Mouse (Mus musculus) G1E (cell line): ENCODE measurements at regions not wholly inside any gene's neighbourhood (a gene's known extent, or its start where the extent isn't known, plus 50 kb on each side); places are given as distances from the start of the nearest gene placed in this dataset.

Experiments
- ATAC-seq: 2 replicates; pipeline ENCODE4 v1.8.0; 2016; ENCODE audit warnings: mild to moderate bottlenecking; ENCODE audit not compliant: insufficient number of reproducible peaks, poor library complexity, low FRiP score, severe bottlenecking; ENCODE audit errors: extremely low read depth
- DNase-seq: peaks from one replicate; pipeline ENCODE4 v3.0.0; 2012; ENCODE audit warnings: low spot score
- H3K27me3 ChIP-seq: 2 replicates; pipeline ENCODE4 v1.6.1; 2012; ENCODE audit warnings: mild to moderate bottlenecking, low read length, inconsistent platforms; ENCODE audit not compliant: insufficient read depth
- H3K36me3 ChIP-seq: replicated peaks from 2 replicates; pipeline ENCODE3; 2012; ENCODE audit warnings: mild to moderate bottlenecking, inconsistent platforms
- H3K4me1 ChIP-seq: 2 replicates; pipeline ENCODE4 v1.6.1; 2012; ENCODE audit warnings: low read depth, low read length, inconsistent platforms, mixed read lengths; ENCODE audit not compliant: insufficient read depth
- H3K4me3 ChIP-seq: 2 replicates; pipeline ENCODE4 v1.5.1; 2012; ENCODE audit warnings: low read depth, mild to moderate bottlenecking, inconsistent platforms, low read length, moderate library complexity, mixed read lengths
- H3K9me3 ChIP-seq: replicated peaks from 2 replicates; pipeline ENCODE4 v1.6.1; 2012; ENCODE audit warnings: inconsistent platforms
- CTCF ChIP-seq: IDR thresholded peaks from 2 replicates; pipeline ENCODE4 v1.5.1; 2012; ENCODE audit warnings: low read depth, low read length, inconsistent platforms, mixed read lengths
- GATA1 ChIP-seq: IDR thresholded peaks from 2 replicates; pipeline ENCODE4 v1.6.1; 2012; ENCODE audit warnings: borderline replicate concordance, low read length, inconsistent platforms, mixed read lengths
- GATA2 ChIP-seq: IDR thresholded peaks from 2 replicates; pipeline ENCODE4 v1.6.1; 2012; ENCODE audit warnings: low read depth, low read length, inconsistent platforms, borderline replicate concordance
- POLR2AphosphoS5 ChIP-seq: IDR thresholded peaks from 2 replicates; pipeline ENCODE4 v1.6.1; 2012; ENCODE audit warnings: low read depth, low read length, inconsistent platforms; ENCODE audit not compliant: insufficient replicate concordance
- TAL1 ChIP-seq: conservative IDR thresholded peaks from 2 replicates; pipeline ENCODE4 v1.6.1; 2012; ENCODE audit warnings: low read depth, low read length, inconsistent platforms, mixed read lengths

DNA sequence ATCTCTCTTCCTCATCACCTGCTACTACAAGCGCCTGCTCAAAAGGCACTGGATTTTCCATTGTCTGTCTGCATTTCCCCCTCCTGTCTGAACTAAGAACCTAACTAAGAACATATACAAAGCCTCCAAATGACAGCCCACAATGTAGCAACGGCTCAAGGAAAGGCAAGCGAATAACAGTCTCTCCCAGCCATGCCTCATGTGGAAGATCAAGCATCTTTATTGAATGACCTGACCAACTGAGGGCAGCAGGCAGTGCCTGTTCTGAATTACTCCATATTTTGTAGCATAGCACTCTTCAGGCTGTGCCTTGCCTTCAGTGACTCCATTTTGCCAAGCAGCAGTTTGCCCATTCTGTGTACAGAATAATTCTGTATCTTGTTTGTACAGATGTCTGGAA is 183.9 kb downstream of the Xxylt1 start:
- ATAC-seq (no peak), DNase-seq (no peak)
- no peaks in the 10 kb centered on the region; the same call in 1 of the 2 replicates for H3K9me3 ChIP-seq
- no peaks in the 10 kb centered on the region for H3K4me1 ChIP-seq
- 0 out of 2 replicates have a peak, but pooled peaks cover 5% of the 10 kb centered on the region for H3K27me3 ChIP-seq
- TF ChIP-seq POLR2AphosphoS5 (no peak), TAL1 (no peak), GATA1 (no peak), CTCF (no peak), GATA2 (no peak)
- no peak overlapping the region for H3K4me3 ChIP-seq
- H3K36me3 ChIP-seq, result no peaks in the 10 kb centered on the region

- no peak for ATAC-seq
Measured at GRCm38 (mm10) chr16:30900121-30900520, 181.1 kb downstream of the Xxylt1 start.

DNA sequence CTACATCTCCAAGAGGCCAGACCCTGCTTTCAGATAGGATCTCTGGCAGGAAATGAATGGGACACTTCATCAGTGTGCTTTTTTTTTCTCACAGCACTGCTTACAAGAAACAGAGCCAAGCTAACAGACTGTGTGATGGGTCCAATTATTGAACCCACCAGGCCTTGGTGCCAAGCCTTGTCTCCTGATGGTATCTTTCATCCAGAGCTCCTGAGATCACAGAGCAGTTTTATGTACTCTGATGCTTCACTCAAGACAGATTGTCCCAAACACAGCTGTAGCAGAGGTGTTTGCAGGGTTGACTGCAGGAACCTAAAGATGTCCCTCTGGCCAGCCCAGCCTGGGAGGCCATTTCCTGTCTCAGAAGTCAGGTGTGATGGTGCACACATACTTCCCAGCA is 179.9 kb downstream of the Xxylt1 start:
- no peaks in the 10 kb centered on the region for H3K4me1 ChIP-seq
- H3K27me3 ChIP-seq, result peaks cover 10% of the 10 kb centered on the region; the same call in 1 of the 2 replicates
- no peak for ATAC-seq
- no peaks in the 10 kb centered on the region for H3K36me3 ChIP-seq
- TF ChIP-seq GATA2 (no peak), GATA1 (no peak), TAL1 (no peak), POLR2AphosphoS5 (no peak), CTCF (no peak)
- H3K9me3 ChIP-seq, result no peaks in the 10 kb centered on the region
- no peak for DNase-seq
- H3K4me3 ChIP-seq, result no peak overlapping the region

More at GRCm38 (mm10) chr16:30900121-30900520, 181.1 kb downstream of the Xxylt1 start:
- TF ChIP-seq TAL1, result no peak
- TF ChIP-seq CTCF, result no peak
- H3K4me3 ChIP-seq, result no peak overlapping the region
- peaks cover 10% of the 10 kb centered on the region; the same call in 1 of the 2 replicates for H3K27me3 ChIP-seq
- no peaks in the 10 kb centered on the region for H3K36me3 ChIP-seq
- no peaks in the 10 kb centered on the region for H3K9me3 ChIP-seq
- no peaks in the 10 kb centered on the region for H3K4me1 ChIP-seq
- no peak for DNase-seq
